Mouse (Mus musculus) granulocyte monocyte progenitor cell, adult 5-6 weeks (primary cell): ENCODE measurements around the gene Blzf1. TPM values are rescaled to one million over a fixed set of nuclear protein-coding genes. Genes with fewer than 3 reads are reported as not detected.

Source experiments
- ATAC-seq: replicated peaks from 2 replicates; pipeline ENCODE4 v1.8.0; 2016; ENCODE audit warnings: mild to moderate bottlenecking, moderate TSS enrichment, inconsistent platforms; ENCODE audit not compliant: poor library complexity, severe bottlenecking
- total RNA-seq, 2 experiments: library from RNA; stranded (forward) in 1 of 2; stranded (reverse) in 1 of 2; fragments of 200-712, 200-1000 nt in 1 of 2; fragments of >200 nt in 1 of 2; fragmentation: Nextera tagmentation in 1 of 2; gene quantifications; 2 replicates each; pipeline ENCODE4 v1.2.3; 2014 to 2017

Gene Blzf1
- total RNA-seq, 2 experiments from 2014 or later, result 30.9 to 36.2 TPM

DNA sequence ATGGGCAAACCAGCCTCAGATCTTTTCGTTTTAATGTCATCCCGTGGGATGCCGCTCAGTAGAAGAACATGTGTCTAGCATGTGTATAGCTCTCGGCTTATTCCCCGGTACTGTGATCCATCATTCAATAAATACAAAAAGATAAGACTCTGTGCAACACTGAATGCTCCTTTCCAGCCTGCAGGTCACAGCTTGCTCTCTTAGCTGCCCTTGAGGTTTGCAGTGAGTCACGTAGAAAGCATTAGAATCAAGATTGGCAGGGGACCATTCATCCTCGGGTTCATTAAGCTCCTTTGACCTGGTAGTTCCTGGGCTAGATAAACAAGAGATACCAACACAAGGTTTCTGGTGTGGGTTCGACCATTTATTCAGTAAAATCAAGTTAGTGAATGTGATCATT lies 64.5 kb downstream of the Blzf1 start:
- no peak for ATAC-seq

GRCm38 (mm10) chr1:164241494-164241893 lies 65.8 kb downstream of the Blzf1 start:
- ATAC-seq, result no peak

Other genes with a start within 250 kb of the Blzf1 start
- gene Sell, start 245.5 kb downstream of the Blzf1 start, total RNA-seq (2014; fragmentation: Nextera tagmentation), result 242 and 318 TPM in 2 replicates
- gene Sell, start 245.5 kb downstream of the Blzf1 start, total RNA-seq (2017), result 272 and 305 TPM in 2 replicates
- 2.2 and 3.7 TPM in 2 replicates for gene Selp, start 192.2 kb downstream of the Blzf1 start, total RNA-seq (2014; fragmentation: Nextera tagmentation)
- 0.60 and 1.5 TPM in 2 replicates for gene Selp, start 192.2 kb downstream of the Blzf1 start, total RNA-seq (2017)
- 1.5 and 3.4 TPM in 2 replicates for gene F5, start 155.7 kb downstream of the Blzf1 start, total RNA-seq (2014; fragmentation: Nextera tagmentation)
- gene F5, start 155.7 kb downstream of the Blzf1 start, total RNA-seq (2017), result 3.1 and 3.8 TPM in 2 replicates
- gene Slc19a2, start 58.4 kb downstream of the Blzf1 start, total RNA-seq (2014; fragmentation: Nextera tagmentation), result 6.3 and 10.0 TPM in 2 replicates
- 5.1 and 9.6 TPM in 2 replicates for gene Slc19a2, start 58.4 kb downstream of the Blzf1 start, total RNA-seq (2017)
- gene Ccdc181, start 31.9 kb downstream of the Blzf1 start, total RNA-seq (2014; fragmentation: Nextera tagmentation), result 5.5 and 6.1 TPM in 2 replicates
- 23.0 and 25.3 TPM in 2 replicates for gene Ccdc181, start 31.9 kb downstream of the Blzf1 start, total RNA-seq (2017)
- 13.1 and 23.5 TPM in 2 replicates for gene Nme7, start 3.4 kb downstream of the Blzf1 start, total RNA-seq (2014; fragmentation: Nextera tagmentation)
- 43.2 and 53.0 TPM in 2 replicates for gene Nme7, start 3.4 kb downstream of the Blzf1 start, total RNA-seq (2017)
- gene Atp1b1, start 150.9 kb upstream of the Blzf1 start, total RNA-seq (2014; fragmentation: Nextera tagmentation), result 7.5 and 8.7 TPM in 2 replicates
- 5.6 and 8.1 TPM in 2 replicates for gene Atp1b1, start 150.9 kb upstream of the Blzf1 start, total RNA-seq (2017)